ENCODE assay signal across 8 mouse cellular contexts in genomic region chr11:106612961-106613637, GRCm38 (mm10). TPM values are rescaled to one million over a fixed set of nuclear protein-coding genes. Genes with fewer than 3 reads are reported as not detected.
A peak's percentile ranks its signal among the peaks of the same experiment; 100 is the strongest.
DNase-seq lines count a peak whose midpoint lies in the region; ATAC-seq and TF ChIP-seq lines count a peak whose summit lies in the region.

Gene Tex2, minus strand, starts transcription at chr11:106613423.

- peaks cover 19% of the 10 kb centered on the region for H3K4me1 ChIP-seq in hindbrain, embryonic 10.5 days (replicated peaks)
- H3K4me1 ChIP-seq in lung, postnatal 0 days (ENCODE audit: insufficient read depth, low read depth, low read length): peaks cover 4% of the 10 kb centered on the region; the same call in 1 of the 2 replicates

- H3K27ac ChIP-seq in hindbrain, embryonic 10.5 days: peak within 1 kb of the TSS; percentile 90
- H3K27ac ChIP-seq in lung, postnatal 0 days (ENCODE audit: low read length): peak within 1 kb of the TSS; percentile 94

- H3K27me3 ChIP-seq in hindbrain, embryonic 10.5 days (ENCODE audit: insufficient read depth, poor library complexity, severe bottlenecking): peaks cover 11% of the 10 kb centered on the region; the same call in 1 of the 2 replicates
- no peaks in the 10 kb centered on the region for H3K27me3 ChIP-seq in lung, postnatal 0 days (replicated peaks; ENCODE audit: insufficient read depth, low read length)

- H3K36me3 ChIP-seq in hindbrain, embryonic 10.5 days: no peaks in the 10 kb centered on the region
- H3K36me3 ChIP-seq in lung, postnatal 0 days (ENCODE audit: insufficient read depth, low read length): no peaks in the 10 kb centered on the region

- no peak for TF ChIP-seq EP300 in lung, postnatal 0 days (IDR thresholded peaks at IDR 0.05)

- no peaks in the 10 kb centered on the region for H3K9me3 ChIP-seq in hindbrain, embryonic 10.5 days
- H3K9me3 ChIP-seq in lung, postnatal 0 days (ENCODE audit: low read length): no peaks in the 10 kb centered on the region

- peak within 1 kb of the TSS; percentile 99 for H3K4me3 ChIP-seq in hindbrain, embryonic 10.5 days
- H3K4me3 ChIP-seq in lung, postnatal 0 days (ENCODE audit: low read depth, low read length): peak within 1 kb of the TSS; percentile 93

- peak; percentile 93 for ATAC-seq in frontal cortex, adult (ENCODE audit: low TSS enrichment)
- peak; percentile 95 for ATAC-seq in lung, postnatal 0 days

- under 1% methylated on average over 45 of the region's 45 CpGs for WGBS in hindbrain, embryonic 10.5 days
- 1% methylated on average over 33 of the region's 45 CpGs for WGBS in lung, postnatal 0 days

- peak; percentile 87 for DNase-seq in MEL-GATA-1-ER (ENCODE audit: extremely low read depth, low read depth)
- peak; percentile 97 for DNase-seq in cerebellum, adult 8-10 months
- peak; percentile 93 for DNase-seq in hindbrain, embryonic 10.5 days (ENCODE audit: low spot score)
- DNase-seq in layer of hippocampus, adult 9-11 months: peak; percentile 98
- peak; percentile 99 for DNase-seq in lung, postnatal 0 days (ENCODE audit: low spot score)
- peak; percentile 94 for DNase-seq in ovary, postnatal 14 days (ENCODE audit: low spot score)
- DNase-seq in thymus, postnatal 25 days: peak; percentile 94

- no peak for TF ChIP-seq CTCF in lung, postnatal 0 days (IDR thresholded peaks at IDR 0.05)

- H3K9ac ChIP-seq in lung, postnatal 0 days (replicated peaks; ENCODE audit: low read depth): peak within 1 kb of the TSS; percentile 76

- peak within 1 kb of the TSS; percentile 81 for H3K4me2 ChIP-seq in lung, postnatal 0 days (replicated peaks; ENCODE audit: low read depth, low read length)

RNA-seq across cellular contexts. Expression of gene Tex2, which starts in this region (rescaled TPM):
- 6.9 and 7.9 TPM in 2 replicates for polyA plus RNA-seq in hindbrain, embryonic 10.5 days (2016; fragmentation: Nextera tagmentation; extraction: Ambion mirVana)
- polyA plus RNA-seq in lung, postnatal 0 days (2015; fragmentation: Nextera tagmentation; extraction: Ambion mirVana): 8.9 and 9.6 TPM in 2 replicates

Comparison
In these comparisons a context has a peak if more than half of its experiments do, and no peak if none do; other contexts are left out.
1. Peak in every context shown above with its lines: DNase-seq, ATAC-seq, H3K4me3 ChIP-seq and H3K27ac ChIP-seq.